Mouse (Mus musculus) thymus, adult 2 months (tissue): ENCODE measurements around the gene Hand1.

Experiments
- CTCF ChIP-seq: fragments of 200-500 bp; IDR thresholded peaks from 2 replicates; pipeline ENCODE4 v1.5.1; 2012; ENCODE audit warnings: mild to moderate bottlenecking, control low read depth, low read length, moderate library complexity, borderline replicate concordance; ENCODE audit not compliant: control insufficient read depth, poor library complexity, insufficient read depth; ENCODE audit errors: extremely low read depth
- POLR2A ChIP-seq: fragments of 200-500 bp; IDR thresholded peaks from 2 replicates; pipeline ENCODE4 v1.6.1; 2012; ENCODE audit warnings: mild to moderate bottlenecking, low read length, control low read depth, moderate library complexity; ENCODE audit not compliant: control insufficient read depth, poor library complexity, insufficient read depth; ENCODE audit errors: extremely low read depth

DNA sequence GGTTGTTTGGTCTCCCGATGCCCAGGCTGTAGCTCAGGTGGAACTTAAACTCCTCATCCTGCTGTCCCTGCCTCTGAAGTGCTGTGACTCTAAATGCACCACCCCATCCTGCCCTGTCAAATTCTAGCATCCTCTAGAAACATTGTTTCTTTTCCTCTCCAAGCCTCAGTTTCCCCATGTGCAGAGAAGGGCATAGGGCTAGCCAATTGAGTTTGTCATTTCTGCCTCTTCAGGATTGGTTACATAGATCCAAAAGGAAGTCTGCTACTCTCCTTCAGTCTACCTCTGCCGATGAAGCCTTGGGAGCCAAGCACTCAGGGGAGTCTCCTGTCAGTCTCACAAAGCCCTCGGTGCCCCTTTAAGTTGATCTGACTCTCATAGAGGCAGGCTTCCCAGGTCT lies 3.3 kb upstream of the Hand1 start:
- TF ChIP-seq CTCF (no peak), POLR2A (no peak)
